Mouse (Mus musculus): ENCODE measurements around the gene Gpr137.

Gene Gpr137

DNA sequence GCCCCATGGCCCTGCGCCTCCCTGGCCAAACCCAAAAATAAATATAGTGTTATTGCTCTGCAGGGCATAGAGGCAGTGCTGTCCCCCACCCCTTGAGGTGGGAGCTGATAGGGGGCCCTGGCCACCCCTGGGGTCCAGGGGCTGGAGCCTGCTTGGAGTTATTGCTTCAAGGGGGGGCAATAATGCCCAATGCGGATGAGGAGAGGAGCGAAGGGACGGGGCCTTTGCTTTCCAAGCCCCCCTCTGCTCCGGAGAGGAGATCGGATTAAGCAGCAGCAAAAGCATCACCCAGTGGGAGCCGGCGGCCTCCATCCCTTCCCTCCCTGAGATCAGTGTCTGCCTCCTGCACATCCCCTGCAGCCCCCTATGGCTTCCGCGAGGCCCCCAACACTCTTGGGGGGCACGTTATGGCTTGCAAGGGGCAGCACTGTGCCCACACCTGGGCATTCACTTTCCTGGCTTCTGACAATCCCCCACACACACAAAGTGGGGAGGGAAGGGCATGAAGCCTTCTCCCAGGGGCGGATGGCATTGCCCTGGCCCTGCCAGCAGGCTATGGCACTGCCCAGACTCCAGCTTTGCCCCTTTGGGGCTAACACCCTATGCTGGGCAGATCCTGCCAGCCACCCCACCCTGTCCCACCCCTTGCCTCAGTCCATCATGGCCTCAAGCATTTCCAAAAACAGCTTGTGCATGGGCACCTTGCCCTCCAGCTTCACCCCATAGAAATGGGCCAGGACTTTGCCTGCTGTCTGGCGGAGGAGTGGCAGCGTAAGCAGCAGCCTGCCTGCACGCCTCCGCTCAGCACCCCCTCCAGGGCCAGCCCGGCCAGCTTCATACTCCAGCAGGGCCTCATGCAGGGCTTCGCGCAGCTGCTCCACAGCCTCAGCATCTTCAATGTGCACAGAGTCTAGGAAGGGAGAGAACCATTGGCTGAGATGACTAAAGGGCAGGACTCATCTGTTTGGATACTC lies 30.9 kb downstream of the Gpr137 start:
- no peak for TF ChIP-seq GATA4 (IDR thresholded peaks at IDR 0.05; ENCODE audit: insufficient replicate concordance, low read length)

DNA sequence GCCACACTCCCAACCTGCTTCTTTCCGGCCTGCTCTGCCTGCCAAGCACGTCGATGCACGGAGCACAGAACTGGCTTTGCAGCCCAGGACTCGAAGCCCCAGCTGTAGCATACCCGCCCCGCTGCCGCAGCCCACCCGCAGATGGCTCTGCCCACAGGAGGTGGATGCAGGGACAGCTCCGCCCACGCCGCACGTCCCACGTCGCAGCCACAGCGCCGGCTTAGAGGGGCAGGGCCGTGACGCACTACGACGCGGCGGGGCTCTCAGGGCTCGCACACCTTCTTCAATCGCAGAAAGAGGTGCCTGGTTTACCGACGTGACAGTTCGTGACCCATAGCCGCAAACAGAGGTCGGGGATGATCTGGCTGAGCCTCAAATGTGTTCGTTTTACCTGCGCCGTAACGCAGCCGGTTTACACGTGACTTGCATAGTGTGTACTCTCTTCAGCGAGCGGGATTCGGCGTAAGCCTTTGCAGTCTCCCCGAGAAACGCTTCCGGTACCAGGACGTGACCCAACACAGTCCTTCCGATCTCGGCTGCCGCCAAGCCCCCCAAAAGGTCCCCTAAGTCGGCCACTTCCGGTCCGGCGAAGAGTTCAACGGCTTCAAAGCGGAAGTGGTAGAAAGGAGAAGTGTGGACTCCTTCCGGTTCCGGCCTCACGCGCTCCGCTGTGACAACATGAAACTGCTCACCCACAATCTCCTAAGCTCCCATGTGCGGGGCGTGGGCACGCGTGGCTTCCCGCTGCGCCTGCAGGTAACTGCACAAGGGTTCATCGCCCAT lies 32.6 kb downstream of the Gpr137 start, which contains the start of the genes Trmt112 and Prdx5:
Gene Trmt112 (plus strand): TSS at position 192 of the 783 bp plus-strand sequence.
Gene Prdx5 (minus strand): TSS at position 600 of the 783 bp plus-strand sequence.
- TF ChIP-seq GATA4 (IDR thresholded peaks at IDR 0.05; ENCODE audit: insufficient replicate concordance, low read length) = no peak

DNA sequence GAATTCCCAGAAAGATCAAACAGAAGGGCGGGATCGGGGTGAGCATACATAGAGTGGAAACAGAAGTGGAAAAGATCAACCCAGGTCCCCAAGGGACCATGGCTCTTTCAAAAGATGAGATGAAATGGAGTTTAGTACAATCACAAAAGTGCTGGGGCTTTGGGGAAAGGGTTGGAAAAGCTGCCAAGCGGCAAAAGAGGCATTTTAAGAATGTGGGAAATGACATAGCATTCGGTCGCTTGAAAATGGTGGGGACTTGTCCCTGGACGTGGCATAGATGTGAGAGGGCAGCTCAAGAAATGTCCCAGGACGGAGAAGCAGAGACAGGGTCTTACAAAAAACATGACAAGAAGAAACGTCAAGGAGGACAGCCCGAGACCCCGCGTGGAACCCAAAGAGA lies 33.3 kb downstream of the Gpr137 start:
- TF ChIP-seq GATA4 (IDR thresholded peaks at IDR 0.05; ENCODE audit: insufficient replicate concordance, low read length) = no peak

DNA sequence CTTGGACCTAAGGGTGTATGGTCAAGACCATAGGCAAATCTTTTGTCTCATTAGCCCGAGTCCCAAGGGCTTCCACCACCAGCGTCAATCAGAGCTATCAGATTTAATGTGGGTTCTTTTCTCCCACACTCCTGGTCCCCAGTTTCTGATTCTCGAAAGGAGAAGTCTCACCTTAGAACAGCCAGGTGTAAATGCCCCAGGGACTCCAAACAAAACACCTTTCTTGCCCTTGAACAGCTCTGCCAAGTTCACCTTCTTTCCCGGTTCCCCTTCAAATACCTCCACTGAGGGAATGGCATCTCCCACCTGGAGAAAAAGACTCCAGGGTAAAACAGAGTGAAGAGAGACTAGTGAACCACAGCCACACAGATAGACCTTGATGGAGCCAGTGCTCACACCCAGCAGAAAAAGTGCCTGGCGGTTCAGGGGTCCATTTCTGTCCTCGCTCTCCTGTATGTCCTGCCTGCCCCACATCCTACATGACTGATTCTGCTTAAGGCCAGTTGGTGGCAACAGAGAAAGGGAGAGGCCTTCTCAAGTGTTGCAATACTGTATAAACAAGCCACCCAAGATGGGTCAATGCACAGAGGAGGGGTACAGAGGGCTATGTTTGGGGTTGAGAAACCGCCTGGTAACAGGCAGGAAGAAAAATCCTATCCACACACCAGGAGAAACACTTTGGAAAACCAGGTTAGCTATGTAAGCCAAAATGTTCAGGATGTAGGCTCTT lies 34.3 kb downstream of the Gpr137 start:
- TF ChIP-seq GATA4 (IDR thresholded peaks at IDR 0.05; ENCODE audit: insufficient replicate concordance, low read length) = no peak

DNA sequence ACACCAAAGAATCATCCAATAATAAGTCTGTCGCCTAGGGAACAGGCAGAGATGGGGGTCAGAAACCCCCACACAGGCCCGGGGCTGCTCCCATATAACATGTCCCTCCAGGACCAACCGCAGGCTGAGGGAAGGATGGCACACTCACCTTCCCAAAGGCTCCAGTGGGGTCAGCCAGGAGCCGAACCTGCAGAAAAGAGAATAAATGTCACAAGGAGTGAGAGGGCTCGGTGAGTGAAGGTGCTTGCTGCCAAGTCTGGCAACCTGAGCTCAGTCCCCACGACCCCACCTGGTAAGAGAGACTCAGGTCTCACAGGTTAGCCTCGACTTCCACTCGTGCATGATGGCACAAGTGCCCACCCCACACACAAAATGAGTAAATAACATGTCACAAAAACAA lies 35.2 kb downstream of the Gpr137 start:
- TF ChIP-seq GATA4 (IDR thresholded peaks at IDR 0.05; ENCODE audit: insufficient replicate concordance, low read length) = no peak

DNA sequence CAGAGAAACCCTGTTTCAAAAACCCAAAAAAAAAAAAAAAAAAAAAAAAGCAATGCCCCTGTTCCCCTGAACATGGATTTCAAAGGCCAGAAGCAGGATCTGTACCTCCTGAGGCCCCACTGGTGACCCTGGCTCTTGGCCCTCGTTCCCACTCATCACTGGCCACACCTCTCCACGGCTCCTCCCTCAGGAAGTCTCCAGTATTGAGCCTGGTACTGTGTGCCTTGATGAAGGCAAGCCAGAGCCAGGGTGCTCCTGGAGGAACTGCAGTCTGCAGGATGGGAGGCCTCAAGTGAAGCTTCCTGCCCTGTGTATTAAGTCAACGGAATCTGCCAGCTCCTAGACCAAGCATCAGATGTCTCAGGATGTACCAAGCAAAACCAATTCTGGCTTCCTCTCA lies 36.1 kb downstream of the Gpr137 start:
- no peak for TF ChIP-seq GATA4 (IDR thresholded peaks at IDR 0.05; ENCODE audit: insufficient replicate concordance, low read length)

DNA sequence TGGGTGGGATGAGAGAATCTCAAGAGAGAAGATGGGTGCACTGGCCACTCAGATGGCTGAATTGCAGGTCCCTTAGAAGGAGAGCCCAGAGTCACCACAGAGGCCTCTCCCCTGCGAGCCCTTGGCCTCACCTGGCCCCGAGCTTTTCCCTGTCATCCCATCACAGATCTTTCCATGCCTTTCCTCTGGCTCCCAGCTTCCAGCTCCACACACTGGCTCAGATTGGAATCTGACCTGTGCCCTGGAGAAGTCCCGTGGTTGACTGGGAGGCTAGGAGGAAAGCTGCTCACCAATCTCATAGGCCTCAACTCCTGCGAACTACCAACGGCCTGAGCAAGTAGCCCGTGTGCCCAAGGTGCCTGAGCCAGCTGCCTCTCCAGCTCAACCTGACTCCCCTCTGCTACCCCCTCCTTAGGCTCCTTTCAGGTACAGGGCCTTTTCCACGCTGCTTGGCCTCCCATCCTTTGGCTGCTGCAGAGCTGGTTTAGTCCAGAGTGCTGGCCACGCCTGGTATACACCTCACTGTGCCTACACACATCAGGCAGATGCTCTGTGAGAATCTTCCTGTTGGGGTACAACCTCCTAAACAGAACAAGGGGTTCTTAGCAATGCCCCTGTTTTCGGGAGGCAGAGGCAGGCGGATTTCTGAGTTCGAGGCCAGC lies 36.7 kb downstream of the Gpr137 start:
- no peak for TF ChIP-seq GATA4 (IDR thresholded peaks at IDR 0.05; ENCODE audit: insufficient replicate concordance, low read length)

DNA sequence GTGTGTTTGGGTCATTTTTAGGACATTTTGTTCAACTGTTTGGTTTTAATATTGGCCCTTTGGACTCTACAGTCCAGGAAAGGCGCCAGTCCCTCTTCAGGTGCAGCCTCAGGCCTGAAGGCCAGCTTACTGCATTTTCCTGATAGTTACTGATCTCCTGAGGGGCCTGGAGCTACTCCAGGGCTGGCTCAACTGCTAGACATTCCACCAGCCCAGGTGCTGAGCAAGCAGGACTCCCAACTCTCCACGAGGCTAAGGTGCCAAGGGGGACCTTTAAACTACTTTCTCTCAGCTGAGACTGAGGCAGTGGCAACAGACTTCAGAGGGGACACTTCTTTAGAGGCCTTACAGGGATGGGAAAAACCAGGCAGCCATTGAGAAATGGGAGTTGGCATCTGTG lies 37.4 kb downstream of the Gpr137 start:
- TF ChIP-seq GATA4 (IDR thresholded peaks at IDR 0.05; ENCODE audit: insufficient replicate concordance, low read length) = no peak

DNA sequence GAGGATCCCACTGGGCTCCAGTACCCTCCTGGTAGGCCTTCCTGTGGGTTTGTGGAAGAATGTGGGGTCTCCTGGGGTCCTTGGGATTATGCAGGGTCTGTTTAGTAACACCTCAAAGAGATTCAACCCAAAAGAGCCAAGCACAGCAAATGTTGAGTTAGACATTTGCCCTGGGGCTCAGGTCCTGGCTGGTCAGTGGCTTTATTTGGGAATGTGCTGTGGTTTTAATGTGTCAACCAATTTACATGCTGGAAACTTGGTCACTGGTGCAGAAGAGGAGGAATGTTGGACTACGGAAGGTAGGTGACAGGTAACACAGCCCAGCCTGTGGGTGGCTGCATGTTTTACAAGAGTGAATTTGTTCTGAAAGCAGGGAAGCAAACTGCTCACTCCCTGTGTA lies 39.2 kb downstream of the Gpr137 start:
- no peak for TF ChIP-seq GATA4 (IDR thresholded peaks at IDR 0.05; ENCODE audit: insufficient replicate concordance, low read length)

DNA sequence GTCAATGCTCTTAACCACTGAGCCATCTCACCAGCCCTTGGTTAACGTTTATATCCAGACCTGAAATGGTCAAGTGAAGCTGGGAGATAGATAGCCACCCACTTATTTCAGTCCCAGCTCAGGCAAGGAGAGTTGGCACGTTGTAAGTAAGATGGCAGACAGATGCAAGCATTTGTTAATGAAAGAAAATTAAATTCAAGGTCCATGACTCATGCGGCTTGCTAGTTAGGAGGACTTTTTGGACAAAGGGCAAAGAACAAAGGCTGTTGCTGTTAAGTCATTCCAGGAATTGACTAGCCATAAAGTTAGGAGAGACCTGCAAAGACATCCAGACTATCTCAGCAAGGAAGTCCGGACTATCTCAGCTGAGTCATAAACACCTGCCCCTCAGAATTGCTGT lies 42.6 kb downstream of the Gpr137 start:
- no peak for TF ChIP-seq GATA4 (IDR thresholded peaks at IDR 0.05; ENCODE audit: insufficient replicate concordance, low read length)

DNA sequence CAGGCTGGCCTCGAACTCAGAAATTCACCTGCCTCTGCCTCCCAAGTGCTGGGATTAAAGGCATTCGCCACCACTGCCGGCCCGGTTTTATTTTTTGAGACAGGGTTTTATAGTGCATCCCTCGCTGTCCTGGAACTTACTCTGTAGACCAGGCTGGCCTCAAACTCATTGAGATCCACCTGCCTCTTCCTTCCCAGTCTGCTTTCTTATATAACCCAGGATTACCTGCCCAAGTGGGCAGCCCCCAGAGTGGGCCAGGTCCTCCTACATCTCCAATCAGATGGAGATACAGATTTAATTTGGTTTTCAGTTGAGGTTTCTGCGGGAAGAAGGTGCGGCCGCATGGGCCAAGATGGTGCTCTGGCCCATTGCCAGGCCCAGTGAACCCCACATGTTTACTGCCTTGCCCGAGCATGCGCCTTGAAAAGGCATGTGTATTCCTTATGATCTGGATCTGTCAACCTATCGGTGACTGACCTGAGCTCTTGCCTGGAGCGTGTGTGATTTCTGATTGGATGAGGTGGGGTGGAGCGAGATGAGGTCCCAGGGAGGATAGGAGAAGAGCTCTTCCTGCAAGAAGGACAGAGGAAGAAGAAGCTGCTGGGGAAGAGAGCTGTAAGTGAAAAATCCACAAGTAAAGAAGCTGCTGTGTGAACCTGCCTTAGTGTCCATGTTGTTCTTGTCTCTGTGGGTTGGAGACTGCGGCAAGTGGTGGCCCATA lies 48.4 kb downstream of the Gpr137 start:
- TF ChIP-seq GATA4 (IDR thresholded peaks at IDR 0.05; ENCODE audit: insufficient replicate concordance, low read length) = no peak

DNA sequence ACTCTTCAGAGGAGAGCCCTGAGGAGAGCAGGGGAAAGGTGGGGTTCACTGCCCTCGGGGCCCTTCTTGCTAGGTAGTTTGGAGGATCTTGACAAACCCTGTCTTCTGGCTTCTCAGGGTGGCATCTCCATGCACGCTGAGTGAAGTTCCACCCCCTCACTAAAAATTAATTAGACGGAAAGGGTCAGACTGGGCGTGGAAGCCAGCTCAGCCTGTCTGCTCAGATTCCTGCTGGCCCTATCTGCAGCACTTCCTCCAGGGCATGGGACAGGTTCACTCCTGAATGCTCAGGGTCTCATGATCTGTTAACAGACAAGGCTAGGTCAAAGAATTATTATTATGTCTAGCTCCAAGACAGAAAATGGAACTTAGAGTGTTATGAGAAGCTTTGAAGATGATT lies 49.8 kb downstream of the Gpr137 start:
- TF ChIP-seq GATA4 (IDR thresholded peaks at IDR 0.05; ENCODE audit: insufficient replicate concordance, low read length) = no peak

Measured in liver, adult (tissue).